Mouse (Mus musculus) MN1 (cell line): ENCODE data around the gene Olfr397.

Source experiments
- DNase-seq: peaks from one replicate; pipeline ENCODE4 v3.0.0-alpha.2; 2016; ENCODE audit warnings: low spot score

The Olfr397 gene

GRCm38 (mm10) chr11:73960517-73960916, at the start of gene Olfr397:
Gene Olfr397 (plus strand): TSS chr11:73960817.
- no peak for DNase-seq

- DNase-seq = no peak
These were observed 24.2 kb upstream of the Olfr397 start, which contains the start of gene Olfr23 for GRCm38 (mm10) chr11:73936377-73936776. Gene Olfr23 (plus strand): TSS chr11:73936677.

GRCm38 (mm10) chr11:73990307-73990706, 29.7 kb downstream of the Olfr397 start, which contains the start of gene Olfr398:
Gene Olfr398 (minus strand): TSS chr11:73990407.
- no peak for DNase-seq

- DNase-seq = no peak
These were observed 32.5 kb downstream of the Olfr397 start for GRCm38 (mm10) chr11:73993115-73993514.
